Mouse (Mus musculus): ENCODE results near the gene Usp42. TPM values are rescaled to one million over a fixed set of nuclear protein-coding genes. Genes with fewer than 3 reads are reported as not detected.

The Usp42 gene
- 4.1 TPM for polyA plus RNA-seq (2012; fragmentation: generic; extraction: Trizol)

GRCm38 (mm10) chr5:143732180-143732891 lies at the start of gene Usp42:
TSS of gene Usp42 (minus strand) at chr5:143732280.
- peak within 1 kb of the TSS; percentile 94 for H3K4me2 ChIP-seq (ENCODE audit: low read depth)
- H3ac ChIP-seq (ENCODE audit: control insufficient read depth, insufficient read length) = peak within 1 kb of the TSS; percentile 65
- H3K79me2 ChIP-seq (ENCODE audit: control insufficient read depth, insufficient read depth) = peaks cover 28% of the 10 kb centered on the region
- peak within 1 kb of the TSS; percentile 29 for H3K4me3 ChIP-seq
- TF ChIP-seq POLR2A (IDR thresholded peaks at IDR 0.05; ENCODE audit: insufficient read length, low read depth) (peak; percentile 95), MYOD1 (IDR thresholded peaks at IDR 0.05; ENCODE audit: control insufficient read depth in 1 of 3, insufficient read length in 2 of 3, low read depth in 2 of 3) (peak in 1 of 3 experiments; percentile 21), CEBPB (IDR thresholded peaks at IDR 0.05; ENCODE audit: insufficient read depth, poor library complexity, severe bottlenecking) (no peak), SRF (IDR thresholded peaks at IDR 0.05; ENCODE audit: control insufficient read depth, insufficient read length, low read depth) (no peak), E2F4 (IDR thresholded peaks at IDR 0.05; ENCODE audit: insufficient read depth) (peak; percentile 16), POLR2AphosphoS2 (IDR thresholded peaks at IDR 0.05; ENCODE audit: insufficient read length, low read depth) (peak; percentile 80), USF1 (IDR thresholded peaks at IDR 0.05; ENCODE audit: low read depth) (no peak), MYOG (IDR thresholded peaks at IDR 0.05; ENCODE audit: control insufficient read depth in 1 of 3, insufficient read depth in 1 of 3, insufficient read length in 2 of 3, low read depth in 2 of 3) (peak in 1 of 3 experiments; percentile 26)
- peaks cover 19% of the 10 kb centered on the region for H3K27me3 ChIP-seq (ENCODE audit: control insufficient read depth, insufficient read depth, insufficient read length)
- peaks cover 2% of the 10 kb centered on the region for H3K36me3 ChIP-seq (ENCODE audit: control insufficient read depth, insufficient read depth)

GRCm38 (mm10) chr5:143760508-143760907 lies 28.4 kb upstream of the Usp42 start:
- Histone ChIP-seq H3ac (ENCODE audit: control insufficient read depth, insufficient read length) (no peak overlapping the region), H3K4me3 (no peak overlapping the region), H3K27me3 (ENCODE audit: control insufficient read depth, insufficient read depth, insufficient read length) (no peaks in the 10 kb centered on the region), H3K4me2 (ENCODE audit: low read depth) (no peak overlapping the region), H3K79me2 (ENCODE audit: control insufficient read depth, insufficient read depth) (no peaks in the 10 kb centered on the region), H3K36me3 (ENCODE audit: control insufficient read depth, insufficient read depth) (no peaks in the 10 kb centered on the region)
- no peak for TF ChIP-seq MYOD1 (IDR thresholded peaks at IDR 0.05; ENCODE audit: control insufficient read depth in 1 of 3, insufficient read length in 2 of 3, low read depth in 2 of 3)
- TF ChIP-seq CEBPB (IDR thresholded peaks at IDR 0.05; ENCODE audit: insufficient read depth, poor library complexity, severe bottlenecking) = no peak
- TF ChIP-seq POLR2AphosphoS2 (IDR thresholded peaks at IDR 0.05; ENCODE audit: insufficient read length, low read depth) = no peak
- TF ChIP-seq MYOG (IDR thresholded peaks at IDR 0.05; ENCODE audit: control insufficient read depth in 1 of 3, insufficient read depth in 1 of 3, insufficient read length in 2 of 3, low read depth in 2 of 3) = no peak
- TF ChIP-seq USF1 (IDR thresholded peaks at IDR 0.05; ENCODE audit: low read depth) = no peak
- no peak for TF ChIP-seq POLR2A (IDR thresholded peaks at IDR 0.05; ENCODE audit: insufficient read length, low read depth)
- TF ChIP-seq MAX (IDR thresholded peaks at IDR 0.05; ENCODE audit: low read depth) = no peak
- TF ChIP-seq TCF12 (IDR thresholded peaks at IDR 0.05; ENCODE audit: insufficient read depth, poor library complexity, severe bottlenecking) = no peak

- Histone ChIP-seq H3K4me2 (ENCODE audit: low read depth) (peak overlapping the region; percentile 72), H3K27me3 (ENCODE audit: control insufficient read depth, insufficient read depth, insufficient read length) (no peaks in the 10 kb centered on the region)
Observed at GRCm38 (mm10) chr5:143759554-143759953, 27.5 kb upstream of the Usp42 start.

GRCm38 (mm10) chr5:143757755-143758443 lies 25.8 kb upstream of the Usp42 start:
- H3K79me2 ChIP-seq (ENCODE audit: control insufficient read depth, insufficient read depth) = no peaks in the 10 kb centered on the region
- no peaks in the 10 kb centered on the region for H3K27me3 ChIP-seq (ENCODE audit: control insufficient read depth, insufficient read depth, insufficient read length)
- no peaks in the 10 kb centered on the region for H3K36me3 ChIP-seq (ENCODE audit: control insufficient read depth, insufficient read depth)
- no peak overlapping the region for H3ac ChIP-seq (ENCODE audit: control insufficient read depth, insufficient read length)
- peak overlapping the region; percentile 31 for H3K4me3 ChIP-seq
- peak overlapping the region; percentile 72 for H3K4me2 ChIP-seq (ENCODE audit: low read depth)
- TF ChIP-seq POLR2AphosphoS2 (IDR thresholded peaks at IDR 0.05; ENCODE audit: insufficient read length, low read depth) (peak; percentile 25), POLR2A (IDR thresholded peaks at IDR 0.05; ENCODE audit: insufficient read length, low read depth) (peak; percentile 62), MAX (IDR thresholded peaks at IDR 0.05; ENCODE audit: low read depth) (no peak)

More at GRCm38 (mm10) chr5:143759554-143759953, 27.5 kb upstream of the Usp42 start:
- H3ac ChIP-seq (ENCODE audit: control insufficient read depth, insufficient read length) = no peak overlapping the region
- H3K79me2 ChIP-seq (ENCODE audit: control insufficient read depth, insufficient read depth) = no peaks in the 10 kb centered on the region
- H3K36me3 ChIP-seq (ENCODE audit: control insufficient read depth, insufficient read depth) = no peaks in the 10 kb centered on the region
- TF ChIP-seq E2F4 (IDR thresholded peaks at IDR 0.05; ENCODE audit: insufficient read depth) (no peak), MYOG (IDR thresholded peaks at IDR 0.05; ENCODE audit: control insufficient read depth in 1 of 3, insufficient read depth in 1 of 3, insufficient read length in 2 of 3, low read depth in 2 of 3) (no peak), POLR2AphosphoS2 (IDR thresholded peaks at IDR 0.05; ENCODE audit: insufficient read length, low read depth) (no peak), TCF12 (IDR thresholded peaks at IDR 0.05; ENCODE audit: insufficient read depth, poor library complexity, severe bottlenecking) (no peak), POLR2A (IDR thresholded peaks at IDR 0.05; ENCODE audit: insufficient read length, low read depth) (no peak), MAX (IDR thresholded peaks at IDR 0.05; ENCODE audit: low read depth) (no peak), SRF (IDR thresholded peaks at IDR 0.05; ENCODE audit: control insufficient read depth, insufficient read length, low read depth) (no peak), REST (IDR thresholded peaks at IDR 0.05; ENCODE audit: insufficient read depth, insufficient read length) (no peak), CEBPB (IDR thresholded peaks at IDR 0.05; ENCODE audit: insufficient read depth, poor library complexity, severe bottlenecking) (no peak), USF1 (IDR thresholded peaks at IDR 0.05; ENCODE audit: low read depth) (no peak), MYOD1 (IDR thresholded peaks at IDR 0.05; ENCODE audit: control insufficient read depth in 1 of 3, insufficient read length in 2 of 3, low read depth in 2 of 3) (no peak), TCF3 (IDR thresholded peaks at IDR 0.05; ENCODE audit: insufficient read length, low read depth) (no peak)
- peak overlapping the region; percentile 31 for H3K4me3 ChIP-seq

Measured in myocyte (in vitro differentiated cells).